Mouse (Mus musculus): ENCODE measurements at regions not wholly inside any gene's neighbourhood (a gene's known extent, or its start where the extent isn't known, plus 50 kb on each side); places are given as distances from the start of the nearest gene placed in this dataset.

DNA sequence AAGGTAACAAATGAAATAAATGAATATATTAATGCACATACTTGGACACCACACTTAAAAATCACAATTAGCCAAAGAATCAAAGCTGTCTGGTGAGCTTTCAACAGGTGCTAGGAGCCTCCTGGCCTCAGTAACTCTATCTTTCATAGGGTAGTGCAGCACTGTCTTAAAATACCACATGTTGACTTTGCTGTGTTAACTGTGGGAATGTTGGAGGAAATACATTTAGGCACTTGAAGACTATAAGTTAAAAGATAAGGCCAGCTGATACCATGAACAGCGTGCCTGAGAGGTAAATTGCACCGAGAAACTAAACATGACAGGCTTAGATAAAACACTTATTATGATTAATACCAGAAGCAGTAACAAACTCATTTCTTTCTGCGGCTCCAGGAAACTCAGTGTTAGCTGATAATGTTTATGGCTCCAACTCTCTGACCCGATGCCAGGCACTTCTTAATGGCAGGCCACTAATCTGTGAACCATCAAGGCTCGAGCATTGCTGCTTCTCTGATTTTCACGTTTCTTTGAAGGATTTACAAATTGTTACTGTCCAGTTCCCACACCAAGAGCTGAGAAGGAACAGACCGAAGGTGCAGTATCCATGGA lies 343.8 kb upstream of the Fam241a start:
- TF ChIP-seq POLR2A (IDR thresholded peaks at IDR 0.05; ENCODE audit: control insufficient read depth, extremely low read depth, insufficient read depth, low read length, poor library complexity) (no peak), CTCF (IDR thresholded peaks at IDR 0.05; ENCODE audit: borderline replicate concordance, control insufficient read depth, extremely low read depth, insufficient read depth, low read length, poor library complexity) (no peak)

Data from thymus, adult 2 months (tissue).